In genomic region chr2:122148242-122148917, GRCm38 (mm10) we compare ENCODE assay signal across 8 mouse cellular contexts. TPM values are rescaled to one million over a fixed set of nuclear protein-coding genes. Genes with fewer than 3 reads are reported as not detected.
DNase-seq lines count a peak whose midpoint lies in the region; ATAC-seq and TF ChIP-seq lines count a peak whose summit lies in the region.

No protein-coding gene starts in this region.

- DNase-seq in left cerebral cortex, adult 2 months (ENCODE audit: extremely low spot score in 1 of 2, low spot score in 2 of 2) = no peak
- DNase-seq in left cerebral cortex, adult 11 months (ENCODE audit: low spot score) = no peak
- DNase-seq in embryonic facial prominence, embryonic 10.5 days (ENCODE audit: low spot score) = no peak
- peak; percentile 82 to 83 for DNase-seq in heart, adult 9 months (ENCODE audit: low spot score in 2 of 2)
- DNase-seq in kidney, adult 2 months = peak; percentile 90

- peak overlapping the region; percentile 80 for H3K9ac ChIP-seq in liver, embryonic 12.5 days
- H3K9ac ChIP-seq in stomach, embryonic 15.5 days = peak overlapping the region; percentile 74

- intact Hi-C loops in left cerebral cortex, adult 2 months (cut with DNase I) = no loop called here

- H3K4me2 ChIP-seq in liver, embryonic 12.5 days = peak overlapping the region; percentile 90
- peak overlapping the region; percentile 81 for H3K4me2 ChIP-seq in stomach, embryonic 15.5 days

- WGBS in embryonic facial prominence, embryonic 10.5 days = 40% methylated on average over 18 of the region's 18 CpGs
- WGBS in kidney, adult 2 months = 21% methylated on average over 18 of the region's 18 CpGs
- 14% methylated on average over 18 of the region's 18 CpGs for WGBS in liver, embryonic 12.5 days (ENCODE audit: insufficient replicate concordance)
- 21% methylated on average over 18 of the region's 18 CpGs for WGBS in stomach, embryonic 15.5 days

- peak overlapping the region; percentile 86 for H3K4me3 ChIP-seq in left cerebral cortex, adult 2 months
- H3K4me3 ChIP-seq in embryonic facial prominence, embryonic 10.5 days = peak overlapping the region; percentile 83
- H3K4me3 ChIP-seq in kidney, adult 2 months (ENCODE audit: insufficient read depth, low read depth, low read length) = peak overlapping the region; percentile 65
- peak overlapping the region; percentile 70 for H3K4me3 ChIP-seq in liver, embryonic 12.5 days
- H3K4me3 ChIP-seq in stomach, embryonic 15.5 days (replicated peaks) = peak overlapping the region; percentile 79

- no peak for TF ChIP-seq CTCF in left cerebral cortex, adult 2 months (IDR thresholded peaks at IDR 0.05)
- TF ChIP-seq CTCF in kidney, adult 2 months (conservative IDR thresholded peaks at IDR 0.05; ENCODE audit: insufficient read depth, insufficient read length, low read depth, low read length) = no peak

- H3K36me3 ChIP-seq in embryonic facial prominence, embryonic 10.5 days (replicated peaks) = peaks cover 16% of the 10 kb centered on the region; the same call in 1 of the 2 replicates
- no peaks in the 10 kb centered on the region for H3K36me3 ChIP-seq in kidney, adult 2 months (ENCODE audit: control insufficient read depth, insufficient read depth, low read length)
- peaks cover 27% of the 10 kb centered on the region for H3K36me3 ChIP-seq in liver, embryonic 12.5 days
- H3K36me3 ChIP-seq in stomach, embryonic 15.5 days = no peaks in the 10 kb centered on the region

- no peaks in the 10 kb centered on the region for H3K9me3 ChIP-seq in embryonic facial prominence, embryonic 10.5 days
- H3K9me3 ChIP-seq in liver, embryonic 12.5 days (replicated peaks) = no peaks in the 10 kb centered on the region
- H3K9me3 ChIP-seq in stomach, embryonic 15.5 days = no peaks in the 10 kb centered on the region

- H3K27me3 ChIP-seq in embryonic facial prominence, embryonic 10.5 days (replicated peaks; ENCODE audit: low read depth, poor library complexity, severe bottlenecking) = peaks cover 10% of the 10 kb centered on the region; the same call in 1 of the 2 replicates
- no peaks in the 10 kb centered on the region for H3K27me3 ChIP-seq in kidney, adult 2 months (replicated peaks; ENCODE audit: control insufficient read depth, insufficient read depth, low read length)
- H3K27me3 ChIP-seq in liver, embryonic 12.5 days (replicated peaks) = no peaks in the 10 kb centered on the region
- no peaks in the 10 kb centered on the region for H3K27me3 ChIP-seq in stomach, embryonic 15.5 days (replicated peaks)

- ATAC-seq in liver, embryonic 12.5 days = peak; percentile 31
- peak; percentile 24 for ATAC-seq in monocyte, adult 5-6 weeks (replicated peaks; ENCODE audit: insufficient number of reproducible peaks, low FRiP score, low TSS enrichment, poor library complexity, severe bottlenecking)
- ATAC-seq in stomach, embryonic 15.5 days (ENCODE audit: insufficient read depth, low FRiP score, low read depth) = peak; percentile 19; the same call in 1 of the 2 replicates

- H3K4me1 ChIP-seq in embryonic facial prominence, embryonic 10.5 days = peaks cover 15% of the 10 kb centered on the region
- no peaks in the 10 kb centered on the region for H3K4me1 ChIP-seq in kidney, adult 2 months (ENCODE audit: control insufficient read depth, insufficient read depth, low read length)
- peaks cover 40% of the 10 kb centered on the region for H3K4me1 ChIP-seq in liver, embryonic 12.5 days
- H3K4me1 ChIP-seq in stomach, embryonic 15.5 days = peaks cover 16% of the 10 kb centered on the region; the same call in 1 of the 2 replicates

- peak overlapping the region; percentile 87 for H3K27ac ChIP-seq in left cerebral cortex, adult 2 months
- H3K27ac ChIP-seq in embryonic facial prominence, embryonic 10.5 days (replicated peaks) = peak overlapping the region; percentile 87
- peak overlapping the region; percentile 74 for H3K27ac ChIP-seq in kidney, adult 2 months (ENCODE audit: insufficient read depth, low read depth, low read length)
- H3K27ac ChIP-seq in liver, embryonic 12.5 days = peak overlapping the region; percentile 80
- H3K27ac ChIP-seq in stomach, embryonic 15.5 days = peak overlapping the region; percentile 85

- no peak for TF ChIP-seq POLR2A in kidney, adult 2 months (IDR thresholded peaks at IDR 0.05; ENCODE audit: low read depth, low read length)

RNA-seq across cellular contexts. Expression of gene B2m, which starts 0.9 kb away (rescaled TPM):
- total RNA-seq in left cerebral cortex, adult 2 months (2021) = 100 to 1,000 TPM; 108 to 118 TPM
- 104 and 107 TPM in 2 replicates for polyA plus RNA-seq in embryonic facial prominence, embryonic 10.5 days (2016; fragmentation: Nextera tagmentation; extraction: Ambion mirVana)
- polyA plus RNA-seq in kidney, adult 2 months (2012; rRNA removed) = 577 and 854 TPM in 2 replicates
- 273 and 281 TPM in 2 replicates for polyA plus RNA-seq in liver, embryonic 12.5 days (2016; fragmentation: Nextera tagmentation; extraction: Ambion mirVana)
- 4,524 to 5,565 TPM (median 5,404 TPM) in 3 replicates for total RNA-seq in monocyte, adult 5-6 weeks (2017)
- polyA plus RNA-seq in stomach, embryonic 15.5 days (2015; fragmentation: Nextera tagmentation; extraction: Ambion mirVana) = 338 and 449 TPM in 2 replicates

RNA-seq across cellular contexts. Expression of gene Trim69, which starts 12.1 kb away (rescaled TPM):
- not detected for total RNA-seq in left cerebral cortex, adult 2 months (2021)
- polyA plus RNA-seq in embryonic facial prominence, embryonic 10.5 days (2016; fragmentation: Nextera tagmentation; extraction: Ambion mirVana) = 0.11 TPM in 1 of 2 replicates, not detected in the other
- polyA plus RNA-seq in kidney, adult 2 months (2012; rRNA removed) = 0.12 TPM in 1 of 2 replicates, not detected in the other
- polyA plus RNA-seq in liver, embryonic 12.5 days (2016; fragmentation: Nextera tagmentation; extraction: Ambion mirVana) = 0.07 TPM in 1 of 2 replicates, not detected in the other
- not detected in 3 replicates for total RNA-seq in monocyte, adult 5-6 weeks (2017)
- polyA plus RNA-seq in stomach, embryonic 15.5 days (2015; fragmentation: Nextera tagmentation; extraction: Ambion mirVana) = not detected in 2 replicates

RNA-seq across cellular contexts. Expression of gene Spg11, which starts 30.2 kb away (rescaled TPM):
- total RNA-seq in left cerebral cortex, adult 2 months (2021) = 10 to 100 TPM; 15.5 to 16.2 TPM
- 10.9 TPM in 2 replicates for polyA plus RNA-seq in embryonic facial prominence, embryonic 10.5 days (2016; fragmentation: Nextera tagmentation; extraction: Ambion mirVana)
- 6.6 and 7.4 TPM in 2 replicates for polyA plus RNA-seq in kidney, adult 2 months (2012; rRNA removed)
- 5.8 and 6.2 TPM in 2 replicates for polyA plus RNA-seq in liver, embryonic 12.5 days (2016; fragmentation: Nextera tagmentation; extraction: Ambion mirVana)
- 20.2 to 28.8 TPM (median 21.4 TPM) in 3 replicates for total RNA-seq in monocyte, adult 5-6 weeks (2017)
- 7.7 and 9.9 TPM in 2 replicates for polyA plus RNA-seq in stomach, embryonic 15.5 days (2015; fragmentation: Nextera tagmentation; extraction: Ambion mirVana)

RNA-seq across cellular contexts. Expression of gene Patl2, which starts 37.6 kb away (rescaled TPM):
- total RNA-seq in left cerebral cortex, adult 2 months (2021) = not detected
- polyA plus RNA-seq in embryonic facial prominence, embryonic 10.5 days (2016; fragmentation: Nextera tagmentation; extraction: Ambion mirVana) = 0.10 TPM in 1 of 2 replicates, not detected in the other
- polyA plus RNA-seq in kidney, adult 2 months (2012; rRNA removed) = 0.04 TPM in 1 of 2 replicates, not detected in the other
- polyA plus RNA-seq in liver, embryonic 12.5 days (2016; fragmentation: Nextera tagmentation; extraction: Ambion mirVana) = 0.05 TPM in 1 of 2 replicates, not detected in the other
- not detected in 3 replicates for total RNA-seq in monocyte, adult 5-6 weeks (2017)
- not detected in 2 replicates for polyA plus RNA-seq in stomach, embryonic 15.5 days (2015; fragmentation: Nextera tagmentation; extraction: Ambion mirVana)

RNA-seq across cellular contexts. Expression of gene Terb2, which starts 37.7 kb away (rescaled TPM):
- not detected for total RNA-seq in left cerebral cortex, adult 2 months (2021)
- polyA plus RNA-seq in embryonic facial prominence, embryonic 10.5 days (2016; fragmentation: Nextera tagmentation; extraction: Ambion mirVana) = not detected in 2 replicates
- polyA plus RNA-seq in kidney, adult 2 months (2012; rRNA removed) = not detected in 2 replicates
- not detected in 2 replicates for polyA plus RNA-seq in liver, embryonic 12.5 days (2016; fragmentation: Nextera tagmentation; extraction: Ambion mirVana)
- total RNA-seq in monocyte, adult 5-6 weeks (2017) = 1.0 TPM in 1 of 3 replicates, not detected in the others
- not detected in 2 replicates for polyA plus RNA-seq in stomach, embryonic 15.5 days (2015; fragmentation: Nextera tagmentation; extraction: Ambion mirVana)

Comparison
In these comparisons a context has a peak if more than half of its experiments do, and no peak if none do; other contexts are left out.
1. DNase-seq: peak in heart, adult 9 months (2 of 2) and kidney, adult 2 months (single experiment); none in left cerebral cortex, adult 2 months (0 of 2), left cerebral cortex, adult 11 months (single experiment) and embryonic facial prominence, embryonic 10.5 days (single experiment).
2. Peak in every context shown above with its lines, with median percentiles within 50 percentile points of each other: H3K27ac ChIP-seq, H3K4me3 ChIP-seq and ATAC-seq.